Mouse (Mus musculus): ENCODE data around the gene Cacna1e. TPM values are rescaled to one million over a fixed set of nuclear protein-coding genes. Genes with fewer than 3 reads are reported as not detected.

Gene Cacna1e
- polyA plus RNA-seq, 1 experiment = not detected

DNA sequence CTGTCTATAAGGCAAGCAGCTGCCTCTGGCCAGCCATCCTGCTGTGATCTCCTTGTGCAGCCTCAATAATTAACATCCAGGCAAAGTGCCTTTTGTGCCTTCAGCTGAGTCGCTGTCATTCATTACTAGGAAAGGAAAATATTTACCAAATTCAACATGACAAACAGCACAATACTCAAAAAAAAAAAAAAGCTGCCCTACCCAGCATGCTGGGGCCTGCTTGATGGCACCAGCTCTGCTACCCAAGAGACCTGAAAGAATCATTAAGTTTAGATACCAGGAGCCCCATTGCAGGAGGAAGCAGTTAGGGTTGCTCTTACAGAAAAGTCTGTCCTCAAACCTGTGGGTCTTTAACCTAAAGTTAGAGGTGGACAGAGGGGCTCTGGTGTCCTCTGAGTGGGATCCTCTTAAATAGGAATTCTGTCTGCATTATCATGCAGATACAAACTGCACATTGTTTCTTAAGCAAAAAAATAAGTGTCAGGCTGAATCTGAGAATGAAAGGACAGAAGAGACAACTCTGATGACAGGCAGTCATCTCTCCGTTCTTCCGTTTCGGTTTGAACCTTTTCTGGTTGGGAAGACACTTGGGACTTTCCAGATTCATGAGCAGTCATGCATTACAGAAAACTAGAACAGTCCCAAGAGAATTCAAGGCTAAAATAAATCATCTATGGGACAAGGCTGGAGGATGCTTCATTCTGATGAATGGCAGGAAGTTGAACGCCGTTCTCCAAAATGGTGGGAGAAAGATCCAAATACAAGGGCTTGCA lies 33.6 kb downstream of the Cacna1e start:
- no peak overlapping the region for H3K4me3 ChIP-seq (ENCODE audit: insufficient read depth, low read depth, low read length)
- H3K27ac ChIP-seq (replicated peaks; ENCODE audit: low read depth, low read length) = no peak overlapping the region
- no peaks in the 10 kb centered on the region for H3K4me1 ChIP-seq (ENCODE audit: control insufficient read depth, insufficient read depth, insufficient read length, low read length)

DNA sequence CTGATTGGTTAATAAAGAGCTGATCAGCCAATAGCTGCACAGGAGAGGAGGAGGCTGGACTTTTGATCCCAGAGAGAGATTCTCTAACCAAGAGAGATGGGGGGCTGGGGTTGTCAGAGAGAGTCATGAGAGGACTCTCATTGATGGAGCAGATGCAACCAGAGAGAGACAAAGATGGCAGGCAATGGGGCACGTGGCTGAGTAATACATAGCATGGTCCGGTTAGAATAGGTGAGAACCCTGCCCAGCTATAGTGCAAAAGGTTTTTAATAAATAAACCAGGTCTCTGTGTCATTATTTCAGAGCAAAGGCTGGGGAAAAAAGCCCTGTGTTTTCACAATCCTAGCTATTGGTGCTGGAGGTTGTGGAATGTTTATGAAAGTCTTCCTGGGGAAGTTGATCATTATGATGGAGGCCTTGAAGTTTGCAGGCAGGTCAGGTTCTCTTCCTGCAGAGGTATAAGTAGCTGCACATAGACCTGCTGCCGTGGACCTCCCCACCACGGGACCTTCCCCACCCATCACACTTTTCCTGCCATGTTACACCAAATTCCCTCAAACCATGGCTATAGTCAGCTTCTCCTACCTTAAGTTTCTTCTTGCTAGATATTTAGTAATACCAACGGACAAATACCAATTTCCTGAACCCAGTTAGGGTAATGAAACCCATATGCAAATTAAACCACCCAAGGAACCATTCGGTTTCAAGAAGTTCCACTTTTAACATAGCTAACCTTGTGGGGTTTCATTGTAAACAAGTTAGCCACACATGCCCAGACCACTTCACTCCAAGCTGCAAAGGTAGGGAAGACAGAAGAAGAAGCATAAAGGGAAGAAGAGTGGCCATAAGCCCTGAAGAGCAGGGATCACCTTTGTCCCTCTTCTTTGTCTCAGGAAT lies 35.4 kb downstream of the Cacna1e start:
- no peak overlapping the region for H3K27ac ChIP-seq (replicated peaks; ENCODE audit: low read depth, low read length)
- H3K4me3 ChIP-seq (ENCODE audit: insufficient read depth, low read depth, low read length) = no peak overlapping the region
- H3K4me1 ChIP-seq (ENCODE audit: control insufficient read depth, insufficient read depth, insufficient read length, low read length) = no peaks in the 10 kb centered on the region

DNA sequence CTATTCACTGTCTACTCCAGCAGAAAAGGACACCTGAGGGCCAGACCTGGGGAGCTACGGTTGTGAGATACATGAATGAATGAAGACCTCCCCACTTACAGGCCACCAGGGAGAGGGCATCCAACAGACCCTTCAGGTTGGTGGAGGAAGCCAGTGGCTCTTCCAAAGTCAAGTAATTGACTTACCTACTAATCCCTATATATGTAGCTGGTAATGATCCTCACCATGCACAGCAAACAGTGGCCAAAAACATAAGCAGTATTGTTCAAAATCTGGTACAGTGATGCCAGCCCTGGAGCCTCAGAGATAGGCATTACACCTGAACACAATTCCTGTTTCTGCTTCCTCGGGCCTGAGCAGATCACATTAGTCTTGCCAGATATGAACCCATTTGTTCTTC lies 37.4 kb downstream of the Cacna1e start:
- no peak overlapping the region for H3K4me3 ChIP-seq (ENCODE audit: insufficient read depth, low read depth, low read length)
- no peak overlapping the region for H3K27ac ChIP-seq (replicated peaks; ENCODE audit: low read depth, low read length)
- no peaks in the 10 kb centered on the region for H3K4me1 ChIP-seq (ENCODE audit: control insufficient read depth, insufficient read depth, insufficient read length, low read length)

DNA sequence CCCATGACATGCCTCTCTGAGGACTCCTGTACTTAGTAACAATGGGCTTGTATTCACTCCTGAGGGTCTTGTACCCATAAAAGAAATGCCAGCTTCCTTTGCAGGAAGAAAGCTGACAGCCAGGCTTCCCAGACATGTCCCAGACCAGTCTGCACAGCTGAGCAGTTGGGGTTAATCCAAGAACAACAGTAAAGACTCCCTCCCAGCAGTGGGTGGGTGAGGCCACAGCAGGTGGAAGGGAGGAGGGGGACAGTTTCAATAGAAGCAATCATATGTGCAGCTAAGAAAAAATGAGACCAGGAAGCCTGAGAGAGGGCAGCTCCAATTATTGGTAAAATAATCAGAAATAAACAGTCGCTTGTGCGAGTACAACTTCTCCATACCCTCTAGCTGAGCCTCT lies 40.9 kb downstream of the Cacna1e start:
- H3K4me3 ChIP-seq (ENCODE audit: insufficient read depth, low read depth, low read length) = no peak overlapping the region
- H3K4me1 ChIP-seq (ENCODE audit: control insufficient read depth, insufficient read depth, insufficient read length, low read length) = no peaks in the 10 kb centered on the region
- no peak overlapping the region for H3K27ac ChIP-seq (replicated peaks; ENCODE audit: low read depth, low read length)

DNA sequence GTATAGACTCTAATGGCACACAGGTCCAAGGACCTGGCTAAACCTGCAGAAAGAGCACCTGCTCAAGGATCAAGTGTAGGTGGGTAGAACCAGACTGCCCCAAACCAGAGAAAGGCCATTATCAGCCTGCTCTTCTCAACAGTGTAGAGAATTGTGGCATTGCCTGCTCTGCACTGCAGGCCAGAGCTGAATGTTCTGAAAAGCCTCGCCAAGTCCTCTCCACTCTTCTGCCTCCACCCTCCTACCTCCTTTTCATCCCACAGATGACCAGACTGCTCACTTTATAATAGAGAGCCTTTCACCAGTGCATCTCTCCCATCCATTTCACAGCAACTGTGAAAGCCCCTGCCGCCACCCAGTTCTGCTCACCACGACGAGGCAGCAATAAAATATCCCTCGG lies 42.0 kb downstream of the Cacna1e start:
- Histone ChIP-seq H3K27ac (replicated peaks; ENCODE audit: low read depth, low read length) (no peak overlapping the region), H3K4me1 (ENCODE audit: control insufficient read depth, insufficient read depth, insufficient read length, low read length) (no peaks in the 10 kb centered on the region), H3K4me3 (ENCODE audit: insufficient read depth, low read depth, low read length) (no peak overlapping the region)

DNA sequence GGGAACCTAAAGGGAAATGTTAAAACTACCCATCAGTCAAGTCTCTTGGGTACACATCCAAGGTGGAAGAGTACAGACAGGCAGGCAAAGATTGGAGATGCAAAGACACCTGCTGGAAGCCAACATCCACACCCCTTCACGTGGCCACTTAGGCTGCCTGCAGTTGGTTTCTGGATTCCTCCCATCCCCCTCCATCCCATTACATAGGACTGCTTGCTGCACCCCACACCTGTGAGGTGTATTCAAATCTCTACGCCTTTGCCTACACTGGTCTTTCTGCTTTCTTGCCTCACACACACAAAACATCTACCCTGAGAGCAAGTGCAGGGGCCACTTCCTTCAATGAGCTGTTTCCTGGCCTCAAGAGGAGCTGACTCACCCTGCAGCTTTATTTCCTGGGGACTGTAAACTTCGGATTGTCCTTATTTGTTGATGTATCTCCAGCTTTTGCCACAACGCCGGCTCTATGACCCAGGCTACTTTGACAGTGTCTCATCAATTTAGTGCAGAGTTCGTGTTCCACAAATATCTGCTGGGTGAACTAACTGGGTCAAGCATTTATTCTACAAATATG lies 43.2 kb downstream of the Cacna1e start:
- Histone ChIP-seq H3K27ac (replicated peaks; ENCODE audit: low read depth, low read length) (no peak overlapping the region), H3K4me3 (ENCODE audit: insufficient read depth, low read depth, low read length) (no peak overlapping the region), H3K4me1 (ENCODE audit: control insufficient read depth, insufficient read depth, insufficient read length, low read length) (no peaks in the 10 kb centered on the region)

DNA sequence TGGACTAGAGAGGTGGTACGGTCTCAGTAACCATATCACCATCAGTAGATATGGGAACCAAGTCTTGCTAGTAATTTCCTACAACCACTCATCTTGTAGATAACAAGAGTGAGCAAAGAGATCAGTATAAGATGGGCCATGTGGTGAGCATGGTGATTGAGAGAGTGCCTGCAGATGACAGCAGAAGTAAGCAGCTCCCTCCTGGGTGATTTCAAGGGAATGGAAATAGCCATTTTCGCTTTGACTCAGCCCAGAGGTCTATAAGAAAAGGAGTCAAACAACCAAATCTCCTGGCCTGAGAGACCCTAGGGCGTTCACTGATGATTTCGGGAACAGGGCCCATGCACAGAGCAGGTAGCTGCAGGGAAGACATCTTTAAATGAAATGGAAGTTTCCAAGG lies 45.0 kb downstream of the Cacna1e start:
- no peaks in the 10 kb centered on the region for H3K4me1 ChIP-seq (ENCODE audit: control insufficient read depth, insufficient read depth, insufficient read length, low read length)
- H3K4me3 ChIP-seq (ENCODE audit: insufficient read depth, low read depth, low read length) = no peak overlapping the region
- no peak overlapping the region for H3K27ac ChIP-seq (replicated peaks; ENCODE audit: low read depth, low read length)

DNA sequence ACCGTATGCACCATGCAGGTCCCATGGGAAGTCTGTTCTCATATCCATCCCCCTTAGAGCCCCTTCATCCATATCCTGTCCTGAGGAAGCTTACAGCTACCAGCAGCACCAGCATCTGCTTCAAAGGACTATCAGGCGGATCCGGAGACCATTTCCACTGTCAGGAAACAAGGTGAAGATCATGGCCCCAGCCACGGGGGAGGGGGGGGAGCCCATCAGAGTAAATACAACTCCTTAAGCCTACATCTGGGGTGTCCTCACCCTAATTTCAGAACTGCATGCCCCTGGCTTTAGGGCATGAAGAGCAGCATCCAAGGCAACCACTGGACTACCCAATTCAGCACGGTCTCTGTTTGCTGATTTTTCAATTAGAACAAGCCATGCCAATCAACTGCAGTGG lies 47.8 kb downstream of the Cacna1e start:
- Histone ChIP-seq H3K27ac (replicated peaks; ENCODE audit: low read depth, low read length) (no peak overlapping the region), H3K4me3 (ENCODE audit: insufficient read depth, low read depth, low read length) (no peak overlapping the region), H3K4me1 (ENCODE audit: control insufficient read depth, insufficient read depth, insufficient read length, low read length) (no peaks in the 10 kb centered on the region)

DNA sequence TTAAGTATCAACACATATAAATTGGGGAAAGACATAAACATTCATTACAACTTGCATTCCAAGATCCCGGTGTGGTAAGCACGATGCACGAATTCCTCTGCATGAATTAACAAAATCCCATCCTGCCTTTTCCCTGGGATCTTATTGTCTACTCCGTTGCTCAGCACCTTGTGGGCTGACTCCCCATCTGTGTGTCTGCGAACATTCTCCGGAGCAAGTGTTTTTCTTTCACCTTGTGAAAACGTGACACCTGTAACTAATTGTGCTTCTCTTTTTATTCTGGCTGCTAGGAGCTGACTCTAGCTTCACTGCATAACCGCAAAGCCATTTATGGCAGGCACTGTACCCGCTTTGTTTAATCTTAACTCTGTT lies 52.1 kb downstream of the Cacna1e start:
- Histone ChIP-seq H3K4me3 (ENCODE audit: insufficient read depth, low read depth, low read length) (no peak overlapping the region), H3K27ac (replicated peaks; ENCODE audit: low read depth, low read length) (no peak overlapping the region), H3K4me1 (ENCODE audit: control insufficient read depth, insufficient read depth, insufficient read length, low read length) (no peaks in the 10 kb centered on the region)

DNA sequence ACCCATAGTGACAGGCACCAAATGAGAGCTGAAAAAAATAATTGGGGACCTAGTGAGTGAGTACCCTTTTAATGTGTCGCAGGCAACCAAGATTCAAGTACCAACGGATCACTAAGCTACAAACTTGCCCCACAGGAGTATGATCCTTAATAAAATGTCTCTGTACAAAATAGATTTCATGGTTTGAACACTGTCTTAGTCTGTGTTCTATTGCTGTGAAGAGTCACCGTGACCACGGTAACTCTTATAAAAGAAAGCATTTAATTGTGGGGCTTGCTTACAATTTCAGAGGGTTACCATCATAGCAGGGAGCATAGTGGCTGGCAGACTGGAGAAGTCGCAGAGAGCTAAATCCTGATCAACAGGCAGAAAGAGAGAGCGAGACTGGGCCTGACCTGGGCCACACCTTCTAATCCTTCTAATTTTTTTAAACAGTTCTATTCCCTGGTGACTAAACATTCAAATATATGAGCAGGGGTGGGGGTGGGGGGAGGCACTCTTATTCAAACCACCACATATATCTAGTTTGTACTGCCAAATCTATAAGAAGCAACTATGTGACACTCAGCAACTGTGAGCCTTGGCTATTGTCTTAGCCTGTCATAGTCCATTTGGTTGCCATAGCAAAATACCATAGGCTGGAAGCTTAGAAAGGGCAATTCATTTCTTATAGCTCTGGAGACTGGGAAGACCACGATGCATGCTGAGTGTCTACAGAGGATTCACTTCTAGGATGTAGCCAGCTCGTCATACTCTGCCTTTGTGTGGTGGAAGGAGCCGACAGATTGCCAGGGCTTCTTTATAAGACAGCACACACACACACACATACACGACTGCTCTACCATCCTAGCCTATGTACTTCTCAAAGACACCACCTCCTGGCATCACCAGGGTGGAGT lies 52.8 kb downstream of the Cacna1e start:
- H3K27ac ChIP-seq (replicated peaks; ENCODE audit: low read depth, low read length) = no peak overlapping the region
- H3K4me1 ChIP-seq (ENCODE audit: control insufficient read depth, insufficient read depth, insufficient read length, low read length) = no peaks in the 10 kb centered on the region
- H3K4me3 ChIP-seq (ENCODE audit: insufficient read depth, low read depth, low read length) = no peak overlapping the region

DNA sequence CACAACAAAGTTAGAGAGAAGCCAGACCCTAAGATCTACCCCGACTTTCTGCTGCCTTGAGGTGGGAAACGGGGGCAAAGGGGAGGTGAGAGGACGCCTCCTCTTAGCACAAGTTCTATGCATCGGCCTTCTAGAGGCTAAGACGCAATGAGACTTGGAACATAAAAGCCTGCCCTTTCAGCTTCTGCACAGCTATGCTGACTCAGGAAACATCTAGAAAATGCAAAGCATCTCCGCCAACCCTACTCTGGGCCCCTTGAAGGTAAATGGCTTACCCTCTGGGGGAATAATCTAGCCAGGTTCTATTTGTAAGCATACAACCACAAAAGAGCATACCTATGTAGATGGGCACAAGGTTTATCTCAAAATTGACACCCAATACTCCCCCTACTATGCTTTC lies 54.2 kb downstream of the Cacna1e start:
- no peak overlapping the region for H3K4me3 ChIP-seq (ENCODE audit: insufficient read depth, low read depth, low read length)
- no peaks in the 10 kb centered on the region for H3K4me1 ChIP-seq (ENCODE audit: control insufficient read depth, insufficient read depth, insufficient read length, low read length)
- no peak overlapping the region for H3K27ac ChIP-seq (replicated peaks; ENCODE audit: low read depth, low read length)

DNA sequence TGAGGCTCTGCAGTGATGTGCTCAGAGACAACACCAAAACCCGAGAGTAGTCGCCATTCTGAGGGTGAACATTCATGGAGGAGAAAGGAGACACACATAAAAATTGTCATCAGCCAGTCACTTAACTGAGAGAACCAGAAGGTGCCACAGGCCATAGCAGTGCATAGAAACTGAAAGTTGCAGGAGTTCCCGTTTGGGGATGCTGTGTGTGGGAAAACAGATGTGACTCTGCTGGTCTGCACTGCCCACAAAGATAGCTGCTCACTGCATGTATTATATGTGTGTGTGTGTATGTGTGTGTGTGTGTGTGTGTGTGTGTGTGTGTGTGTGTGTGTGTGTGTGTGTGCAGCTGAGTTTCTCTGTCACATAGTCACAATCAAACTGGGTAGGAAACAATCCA lies 61.2 kb downstream of the Cacna1e start:
- no peak overlapping the region for H3K27ac ChIP-seq (replicated peaks; ENCODE audit: low read depth, low read length)
- H3K4me3 ChIP-seq (ENCODE audit: insufficient read depth, low read depth, low read length) = no peak overlapping the region
- H3K4me1 ChIP-seq (ENCODE audit: control insufficient read depth, insufficient read depth, insufficient read length, low read length) = no peaks in the 10 kb centered on the region

DNA sequence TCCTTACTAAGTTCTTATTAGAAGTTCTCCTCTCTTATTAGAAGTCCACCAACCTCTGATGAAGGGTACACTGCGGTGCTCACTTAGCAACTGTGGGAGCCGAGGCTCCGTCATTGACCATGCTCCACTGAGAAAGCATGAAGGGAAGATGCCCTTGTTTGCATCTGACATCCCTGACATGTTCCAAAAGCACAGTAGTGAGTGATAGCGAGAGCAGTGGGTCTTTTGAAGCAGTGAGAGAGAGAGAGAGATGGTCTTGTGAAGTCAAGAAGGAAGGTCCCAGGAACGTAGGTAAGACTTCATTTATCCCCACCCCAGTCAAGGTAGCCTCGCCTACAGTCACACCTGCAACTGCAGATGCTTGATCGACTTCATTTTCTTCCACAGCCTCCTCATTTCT lies 63.9 kb downstream of the Cacna1e start:
- Histone ChIP-seq H3K4me3 (ENCODE audit: insufficient read depth, low read depth, low read length) (no peak overlapping the region), H3K27ac (replicated peaks; ENCODE audit: low read depth, low read length) (no peak overlapping the region), H3K4me1 (ENCODE audit: control insufficient read depth, insufficient read depth, insufficient read length, low read length) (no peaks in the 10 kb centered on the region)

DNA sequence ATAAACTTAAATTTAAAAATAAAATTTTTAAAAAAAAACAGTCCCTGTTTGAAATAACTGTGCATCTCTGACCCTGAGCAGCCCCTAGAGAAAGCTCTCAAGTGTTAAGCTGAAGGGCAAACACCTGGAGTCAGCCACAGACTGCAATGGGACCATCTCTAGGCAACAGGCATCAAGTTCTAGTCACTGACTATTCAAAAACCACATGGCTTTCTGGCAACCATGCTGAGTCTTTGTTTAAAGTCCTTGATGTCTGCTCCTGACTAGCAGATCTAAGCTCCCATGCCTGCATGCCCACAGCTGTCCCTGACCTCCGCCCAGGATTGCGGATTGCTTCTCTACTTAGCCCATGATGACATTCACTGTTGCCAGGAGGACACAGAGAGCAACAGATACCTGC lies 64.3 kb downstream of the Cacna1e start:
- Histone ChIP-seq H3K27ac (replicated peaks; ENCODE audit: low read depth, low read length) (no peak overlapping the region), H3K4me3 (ENCODE audit: insufficient read depth, low read depth, low read length) (no peak overlapping the region), H3K4me1 (ENCODE audit: control insufficient read depth, insufficient read depth, insufficient read length, low read length) (no peaks in the 10 kb centered on the region)

DNA sequence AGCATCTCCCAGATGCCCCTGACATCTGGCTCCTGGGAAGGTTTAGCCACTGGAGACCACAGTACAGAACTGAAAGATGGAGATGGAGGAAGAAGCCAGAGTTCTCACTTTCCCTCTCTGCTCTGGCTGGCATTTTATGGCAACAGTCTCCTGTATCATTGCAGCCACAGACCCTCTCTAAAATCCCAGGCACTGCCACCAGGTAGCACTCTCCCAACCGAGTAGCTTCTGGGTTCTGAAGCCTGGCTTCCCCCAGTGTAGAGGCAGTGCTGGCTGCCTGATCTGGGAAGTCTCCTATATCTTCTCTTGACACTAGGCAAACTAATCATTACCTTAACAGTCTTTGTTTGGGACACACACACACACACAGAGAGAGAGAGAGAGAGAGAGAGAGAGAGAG lies 65.6 kb downstream of the Cacna1e start:
- H3K4me3 ChIP-seq (ENCODE audit: insufficient read depth, low read depth, low read length) = no peak overlapping the region
- no peaks in the 10 kb centered on the region for H3K4me1 ChIP-seq (ENCODE audit: control insufficient read depth, insufficient read depth, insufficient read length, low read length)
- no peak overlapping the region for H3K27ac ChIP-seq (replicated peaks; ENCODE audit: low read depth, low read length)

Measured in brown adipose tissue, adult 24 weeks (tissue).